Mouse (Mus musculus) liver, embryonic 14.5 days (tissue): ENCODE results near the gene BC028528.

Experiments
- CTCF ChIP-seq: IDR thresholded peaks from 2 replicates; pipeline ENCODE4 v1.5.1; 2016; ENCODE audit warnings: antibody characterized with exemption, low read depth, control low read depth
- EP300 ChIP-seq: IDR thresholded peaks from 2 replicates; pipeline ENCODE4 v1.6.1; 2016; ENCODE audit warnings: antibody characterized with exemption, low read depth

DNA sequence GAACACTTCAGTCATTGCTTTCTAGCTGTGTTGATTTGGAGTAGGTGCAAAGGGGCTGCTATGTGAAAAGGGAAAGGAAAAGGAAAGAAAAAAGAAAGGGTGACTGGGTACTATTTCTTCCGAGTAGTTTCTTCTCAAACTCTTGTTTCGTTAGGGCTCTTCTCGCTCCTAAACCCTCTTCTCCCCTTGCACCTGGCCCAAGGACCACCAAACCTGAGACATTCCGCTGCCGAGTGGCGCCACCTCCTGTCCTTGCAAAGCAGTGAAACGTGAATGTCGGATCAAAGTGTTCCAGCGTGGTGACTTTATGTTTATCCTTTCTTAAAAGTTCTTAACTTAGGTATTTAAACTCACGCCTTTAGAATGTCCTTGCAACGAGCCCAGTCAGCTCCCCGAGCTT lies 15.1 kb upstream of the BC028528 start:
- peak; percentile 87 for TF ChIP-seq CTCF
- no peak for TF ChIP-seq EP300
